In the genomic region with DNA sequence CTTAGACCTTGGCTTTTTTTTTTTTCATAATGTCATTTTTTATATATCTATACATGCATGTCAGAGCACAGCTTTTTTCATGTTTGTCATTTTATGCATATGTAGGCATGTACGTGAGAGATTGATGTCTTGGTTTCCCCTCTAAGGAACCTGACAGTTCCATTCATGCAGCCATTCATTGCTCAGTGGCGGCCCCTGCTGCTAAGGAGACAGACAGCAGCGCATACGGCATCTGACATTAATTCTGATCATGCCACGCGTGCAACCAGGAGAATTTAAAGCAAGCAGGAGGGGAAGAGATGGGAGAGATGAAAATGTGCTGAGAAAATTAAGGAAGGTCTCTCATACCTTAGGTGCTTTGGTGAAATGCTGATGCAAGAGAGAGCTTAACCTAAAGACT, we compare ENCODE assay signal across 8 mouse cellular contexts.
DNase-seq lines count a peak whose midpoint lies in the region; ATAC-seq and TF ChIP-seq lines count a peak whose summit lies in the region.

No protein-coding gene starts in this region.

- WGBS in kidney, postnatal 0 days: 10% methylated on average over 6 of the region's 6 CpGs
- WGBS in limb, embryonic 14.5 days: 11% methylated on average over 6 of the region's 6 CpGs
- WGBS in neural tube, embryonic 13.5 days: 2% methylated on average over 6 of the region's 6 CpGs

- H3K9ac ChIP-seq in kidney, postnatal 0 days (ENCODE audit: low read depth, low read length): no peak overlapping the region
- no peak overlapping the region for H3K9ac ChIP-seq in limb, embryonic 14.5 days (ENCODE audit: low read depth, low read length, severe bottlenecking)
- H3K9ac ChIP-seq in neural tube, embryonic 13.5 days: peak overlapping the region; percentile 72

- no peaks in the 10 kb centered on the region for H3K9me3 ChIP-seq in kidney, postnatal 0 days (replicated peaks; ENCODE audit: low read length)
- no peaks in the 10 kb centered on the region for H3K9me3 ChIP-seq in limb, embryonic 14.5 days (ENCODE audit: control insufficient read depth, low read length)
- no peaks in the 10 kb centered on the region for H3K9me3 ChIP-seq in neural tube, embryonic 13.5 days

- no peak for TF ChIP-seq POLR2A in cortical plate, adult 2 months (IDR thresholded peaks at IDR 0.05; ENCODE audit: extremely low read depth, insufficient read depth, low read length)
- no peak for TF ChIP-seq POLR2A in limb, embryonic 14.5 days (IDR thresholded peaks at IDR 0.05; ENCODE audit: borderline replicate concordance, extremely low read depth, insufficient read depth, insufficient read length)

- H3K27me3 ChIP-seq in kidney, postnatal 0 days (ENCODE audit: insufficient read depth, low read length): no peaks in the 10 kb centered on the region
- no peaks in the 10 kb centered on the region for H3K27me3 ChIP-seq in limb, embryonic 14.5 days (ENCODE audit: control insufficient read depth, insufficient read depth, low read length)
- no peaks in the 10 kb centered on the region for H3K27me3 ChIP-seq in neural tube, embryonic 13.5 days

- no peak overlapping the region for H3K27ac ChIP-seq in cortical plate, adult 2 months (ENCODE audit: insufficient read depth, low read length)
- no peak overlapping the region for H3K27ac ChIP-seq in kidney, postnatal 0 days
- H3K27ac ChIP-seq in limb, embryonic 14.5 days (replicated peaks; ENCODE audit: low read depth, low read length): no peak overlapping the region
- peak overlapping the region; percentile 90 for H3K27ac ChIP-seq in neural tube, embryonic 13.5 days (replicated peaks)

- peak; percentile 88 for TF ChIP-seq CTCF in cortical plate, adult 2 months (IDR thresholded peaks at IDR 0.05; ENCODE audit: extremely low read depth, insufficient read depth, low read length)
- TF ChIP-seq CTCF in kidney, postnatal 0 days (IDR thresholded peaks at IDR 0.05; ENCODE audit: low read depth): peak; percentile 86

- no peaks in the 10 kb centered on the region for H3K36me3 ChIP-seq in kidney, postnatal 0 days (ENCODE audit: insufficient read depth, low read length)
- no peaks in the 10 kb centered on the region for H3K36me3 ChIP-seq in limb, embryonic 14.5 days (ENCODE audit: control insufficient read depth, insufficient read depth, low read length)
- no peaks in the 10 kb centered on the region for H3K36me3 ChIP-seq in neural tube, embryonic 13.5 days

- 0 out of 2 replicates have a peak overlapping the region, but pooled peaks have one; percentile 7 for H3K4me2 ChIP-seq in kidney, postnatal 0 days (ENCODE audit: low read length)
- H3K4me2 ChIP-seq in limb, embryonic 14.5 days (replicated peaks; ENCODE audit: low read depth, low read length, severe bottlenecking): no peak overlapping the region
- peak overlapping the region; percentile 77 for H3K4me2 ChIP-seq in neural tube, embryonic 13.5 days

- DNase-seq in CD4-positive helper T cell, adult 2 months (ENCODE audit: low read depth, low spot score): peak; percentile 33
- peak; percentile 72 for DNase-seq in ZHBTc4 (ENCODE audit: low read depth, low spot score)
- DNase-seq in gastrocnemius, postnatal 10 days: peak; percentile 62
- DNase-seq in kidney, postnatal 0 days (ENCODE audit: low spot score): peak; percentile 67
- peak; percentile 57 for DNase-seq in limb, embryonic 14.5 days (ENCODE audit: low spot score)
- peak; percentile 84 for DNase-seq in thymus, postnatal 4 days

- H3K4me1 ChIP-seq in cortical plate, adult 2 months (ENCODE audit: control insufficient read depth, insufficient read depth, low read length): peaks cover 3% of the 10 kb centered on the region; the same call in 1 of the 2 replicates
- H3K4me1 ChIP-seq in kidney, postnatal 0 days (replicated peaks; ENCODE audit: insufficient read depth, low read length): no peaks in the 10 kb centered on the region
- H3K4me1 ChIP-seq in limb, embryonic 14.5 days (ENCODE audit: control insufficient read depth, insufficient read depth, low read length): peaks cover 4% of the 10 kb centered on the region
- H3K4me1 ChIP-seq in neural tube, embryonic 13.5 days (replicated peaks): peaks cover 46% of the 10 kb centered on the region

- no peak for ATAC-seq in kidney, postnatal 0 days (replicated peaks; ENCODE audit: low FRiP score, low read depth)
- ATAC-seq in limb, embryonic 14.5 days (ENCODE audit: low FRiP score, low read depth): no peak
- ATAC-seq in neural tube, embryonic 13.5 days (ENCODE audit: low read depth): peak; percentile 57

- peak overlapping the region; percentile 69; the same call in 1 of the 2 replicates for H3K4me3 ChIP-seq in cortical plate, adult 2 months (ENCODE audit: insufficient read depth, low read length)
- no peak overlapping the region for H3K4me3 ChIP-seq in kidney, postnatal 0 days (replicated peaks; ENCODE audit: low read depth, low read length)
- no peak overlapping the region for H3K4me3 ChIP-seq in limb, embryonic 14.5 days (replicated peaks; ENCODE audit: low read length)
- H3K4me3 ChIP-seq in neural tube, embryonic 13.5 days: peak overlapping the region; percentile 54

Comparison
In these comparisons a context has a peak if more than half of its experiments do, and no peak if none do; other contexts are left out.
1. DNase-seq: peak in every context shown above with its lines; median percentile 84 in thymus, postnatal 4 days; 72 in ZHBTc4; 67 in kidney, postnatal 0 days; 62 in gastrocnemius, postnatal 10 days; 57 in limb, embryonic 14.5 days; 33 in CD4-positive helper T cell, adult 2 months.
2. H3K4me3 ChIP-seq: peak in cortical plate, adult 2 months (single experiment) and neural tube, embryonic 13.5 days (single experiment); none in kidney, postnatal 0 days (single experiment) and limb, embryonic 14.5 days (single experiment).